Mouse (Mus musculus) MEL (cell line): Measurements from ENCODE around the gene Prss33.

Experiments used
- CTCF ChIP-seq, 3 experiments: IDR thresholded peaks in 2 of 3; conservative IDR thresholded peaks in 1 of 3; 2 replicates each; pipeline ENCODE4 v1.5.1; 2011 to 2012; ENCODE audit warnings: low read length in 3 of 3, low read depth in 2 of 3, mild to moderate bottlenecking in 2 of 3, improper control_type of control experiment in 1 of 3, inconsistent platforms in 1 of 3, mixed read lengths in 1 of 3, moderate library complexity in 1 of 3; ENCODE audit not compliant: control insufficient read depth in 1 of 3, insufficient read depth in 1 of 3, poor library complexity in 1 of 3, severe bottlenecking in 1 of 3
- EP300 ChIP-seq, 2 experiments: IDR thresholded peaks; 2 replicates each; pipeline ENCODE4 v1.6.1; 2011; ENCODE audit warnings: improper control_type of control experiment in 2 of 2, low read length in 2 of 2, low read depth in 1 of 2, mild to moderate bottlenecking in 1 of 2
- GATA1 ChIP-seq: IDR thresholded peaks from 2 replicates; pipeline ENCODE4 v1.6.1; 2011; ENCODE audit warnings: low read depth, low read length, improper control_type of control experiment
- MAZ ChIP-seq: IDR thresholded peaks from 2 replicates; pipeline ENCODE4 v1.6.1; 2012; ENCODE audit warnings: low read depth, mild to moderate bottlenecking, inconsistent platforms, low read length, improper control_type of control experiment
- MXI1 ChIP-seq: IDR thresholded peaks from 2 replicates; pipeline ENCODE4 v1.6.1; 2011; ENCODE audit warnings: mild to moderate bottlenecking, low read depth, low read length, improper control_type of control experiment
- NELFE ChIP-seq: IDR thresholded peaks from 2 replicates; pipeline ENCODE4 v1.6.1; 2011; ENCODE audit warnings: low read depth, low read length, improper control_type of control experiment
- POLR2A ChIP-seq, 2 experiments: IDR thresholded peaks; 2 replicates each; pipeline ENCODE4 v1.6.1; 2011 to 2012; ENCODE audit warnings: low read length in 2 of 2, mild to moderate bottlenecking in 2 of 2, control low read depth in 1 of 2, improper control_type of control experiment in 1 of 2, low read depth in 1 of 2, moderate library complexity in 1 of 2; ENCODE audit not compliant: control insufficient read depth in 1 of 2, insufficient read depth in 1 of 2, poor library complexity in 1 of 2
- RAD21 ChIP-seq: IDR thresholded peaks from 2 replicates; pipeline ENCODE4 v1.6.1; 2011; ENCODE audit warnings: mild to moderate bottlenecking, low read depth, low read length, improper control_type of control experiment
- ZNF384 ChIP-seq: IDR thresholded peaks from 2 replicates; pipeline ENCODE4 v1.6.1; 2012; ENCODE audit warnings: low read depth, mild to moderate bottlenecking, inconsistent platforms, low read length, improper control_type of control experiment

DNA sequence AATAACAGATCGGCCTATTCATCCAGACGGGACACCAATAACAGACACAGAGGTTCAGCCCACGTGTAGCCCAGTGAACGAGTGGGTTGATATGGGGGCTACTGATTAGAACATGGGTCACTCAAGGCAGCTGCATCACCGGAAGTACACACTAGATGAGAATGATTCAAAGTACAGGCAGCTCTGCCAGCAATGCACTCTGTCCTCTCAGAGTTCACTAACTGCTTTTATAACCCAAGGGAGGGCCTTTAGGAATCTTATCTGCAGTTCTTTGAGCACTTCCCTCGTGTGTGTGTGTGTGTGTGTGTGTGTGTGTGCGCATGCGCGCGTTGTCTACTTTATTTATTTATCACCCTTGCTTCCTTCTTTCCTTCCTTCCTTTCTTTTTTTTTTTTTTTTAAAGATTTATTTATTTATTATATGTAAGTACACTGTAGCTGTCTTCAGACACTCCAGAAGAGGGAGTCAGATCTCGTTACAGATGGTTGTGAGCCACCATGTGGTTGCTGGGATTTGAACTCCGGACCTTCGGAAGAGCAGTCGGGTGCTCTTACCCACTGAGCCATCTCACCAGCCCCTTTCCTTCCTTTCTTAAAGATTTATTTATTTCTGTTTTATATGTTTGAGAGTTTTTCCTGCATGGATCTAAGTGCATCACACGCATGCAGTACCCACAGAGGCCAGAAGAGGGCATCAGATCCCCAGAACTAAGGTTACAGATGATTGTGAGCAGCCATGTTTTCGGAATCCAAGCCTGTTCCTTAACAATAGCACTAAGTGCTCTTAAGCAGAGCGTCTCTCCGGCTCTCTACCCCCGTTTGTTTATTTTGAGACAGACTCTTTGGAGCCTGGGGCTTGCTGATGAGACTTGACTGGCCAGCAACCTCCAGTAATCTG lies 15.2 kb upstream of the Prss33 start:
- peak; percentile 65 to 84 (median 65) for TF ChIP-seq CTCF (IDR thresholded peaks at IDR 0.05 in 2 of 3, conservative IDR thresholded peaks at IDR 0.05 in 1 of 3; ENCODE audit: control insufficient read depth in 1 of 3, insufficient read depth in 1 of 3, low read depth in 2 of 3, low read length in 3 of 3, poor library complexity in 1 of 3, severe bottlenecking in 1 of 3)
- peak in 1 of 2 experiments; percentile 74; a peak in 2 of 4 replicates for TF ChIP-seq POLR2A (IDR thresholded peaks at IDR 0.05; ENCODE audit: control insufficient read depth in 1 of 2, insufficient read depth in 1 of 2, low read depth in 1 of 2, low read length in 2 of 2, poor library complexity in 1 of 2)
- TF ChIP-seq EP300 (IDR thresholded peaks at IDR 0.05; ENCODE audit: low read depth in 1 of 2, low read length in 2 of 2), result peak in 1 of 2 experiments; percentile 45; a peak in 2 of 4 replicates
- peak; percentile 73; the same call in 1 of the 2 replicates for TF ChIP-seq GATA1
- TF ChIP-seq RAD21, result peak; percentile 39
- TF ChIP-seq MXI1, result peak; percentile 60; the same call in 1 of the 2 replicates
- TF ChIP-seq NELFE, result peak; percentile 62
- TF ChIP-seq MAZ, result no peak
- 0 out of 2 replicates have a peak, but pooled peaks have one; percentile 16 for TF ChIP-seq ZNF384
